Mouse (Mus musculus): Measurements from ENCODE around the gene Macf1.

GRCm38 (mm10) chr4:123407792-123408191, 276.4 kb downstream of the Macf1 start:
- TF ChIP-seq CTCF (IDR thresholded peaks at IDR 0.05; ENCODE audit: control insufficient read depth, insufficient read depth, insufficient read length) (no peak), CEBPB (IDR thresholded peaks at IDR 0.05; ENCODE audit: low read depth) (no peak), MAX (IDR thresholded peaks at IDR 0.05) (no peak), FOSL1 (IDR thresholded peaks at IDR 0.05; ENCODE audit: insufficient read depth, low read length, poor library complexity, severe bottlenecking) (no peak), MYOG (IDR thresholded peaks at IDR 0.05; ENCODE audit: control insufficient read depth, extremely low read depth, insufficient read length) (no peak), MYOD1 (IDR thresholded peaks at IDR 0.05; ENCODE audit: control insufficient read depth, insufficient read length, low read depth) (no peak), USF1 (IDR thresholded peaks at IDR 0.05; ENCODE audit: low read depth) (no peak)
